Mouse (Mus musculus): ENCODE data around the gene Cckbr. TPM values are rescaled to one million over a fixed set of nuclear protein-coding genes. Genes with fewer than 3 reads are reported as not detected.

The Cckbr gene
- 0.06 and 0.12 TPM in 2 replicates for polyA plus RNA-seq (2015; fragmentation: Nextera tagmentation; extraction: Ambion mirVana)

DNA sequence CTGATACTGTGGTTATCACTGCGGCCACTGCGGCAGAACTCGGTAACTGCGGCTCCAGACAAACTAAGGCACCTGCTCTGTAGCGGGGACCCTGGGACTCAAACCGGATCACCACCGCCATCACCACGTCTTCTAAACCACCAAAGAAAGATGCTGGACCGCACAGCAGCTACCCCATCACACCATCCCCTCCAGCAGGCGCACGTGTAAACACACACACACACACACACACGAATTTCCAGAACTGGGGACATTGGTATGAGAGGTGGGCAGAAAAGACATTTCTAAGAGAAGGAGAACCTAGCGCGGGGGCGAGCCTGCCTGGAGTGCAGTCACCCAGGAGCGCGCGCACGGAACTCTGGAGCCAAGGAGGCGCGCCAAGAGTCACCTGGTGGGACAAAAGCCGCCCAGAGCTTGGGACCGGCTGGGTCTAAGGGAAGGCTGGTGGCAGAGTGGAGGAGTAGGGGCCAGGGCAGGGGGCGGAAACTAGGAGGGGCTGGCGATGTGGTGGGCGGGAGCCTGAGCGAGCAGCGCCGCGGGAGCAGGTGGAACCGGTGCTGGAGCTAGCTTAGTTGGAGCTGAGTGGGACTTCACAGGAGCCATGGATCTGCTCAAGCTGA, at the start of gene Cckbr:
TSS of gene Cckbr (plus strand) at position 308 of the 620 bp plus-strand sequence.
- Histone ChIP-seq H3K36me3 (ENCODE audit: insufficient read depth, low read length) (no peaks in the 10 kb centered on the region), H3K4me3 (ENCODE audit: low read depth, low read length) (peak within 1 kb of the TSS; percentile 10; the same call in 1 of the 2 replicates), H3K9ac (replicated peaks; ENCODE audit: low read depth) (no peak within 1 kb of the TSS), H3K9me3 (ENCODE audit: low read length) (no peaks in the 10 kb centered on the region), H3K27ac (ENCODE audit: low read length) (no peak within 1 kb of the TSS), H3K4me1 (ENCODE audit: insufficient read depth, low read depth, low read length) (no peaks in the 10 kb centered on the region), H3K4me2 (replicated peaks; ENCODE audit: low read depth, low read length) (peak within 1 kb of the TSS; percentile 46), H3K27me3 (replicated peaks; ENCODE audit: insufficient read depth, low read length) (peaks cover 11% of the 10 kb centered on the region)
- DNase-seq (ENCODE audit: low spot score): no peak
- no peak for TF ChIP-seq CTCF (IDR thresholded peaks at IDR 0.05)
- TF ChIP-seq EP300 (IDR thresholded peaks at IDR 0.05): no peak
- 3% methylated on average over 30 of the region's 31 CpGs for WGBS
- ATAC-seq: peak; percentile 35; the same call in 1 of the 2 replicates

DNA sequence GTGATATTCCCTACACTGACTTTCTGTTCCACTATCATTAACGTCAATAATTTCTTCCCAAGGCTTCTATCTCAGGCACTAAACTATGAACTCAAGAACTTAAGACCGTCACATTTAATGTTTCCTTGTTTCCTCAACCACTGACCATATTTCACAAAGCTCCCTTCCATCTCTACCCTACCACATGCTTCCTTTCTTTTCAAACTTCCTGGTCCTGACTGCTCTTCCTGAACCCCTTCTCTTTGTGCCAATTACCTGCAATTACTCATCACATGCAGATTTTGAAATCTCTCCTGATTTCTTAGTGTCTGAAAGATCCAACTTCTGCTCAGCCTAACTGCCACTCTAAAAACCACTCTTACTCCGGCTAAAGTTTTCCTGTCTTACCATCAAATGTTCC, 45.2 kb upstream of the Cckbr start:
- DNase-seq (ENCODE audit: low spot score) (no peak), ATAC-seq (no peak)
- WGBS: 92% methylated on average over 3 of the region's 3 CpGs
- H3K36me3 ChIP-seq (ENCODE audit: insufficient read depth, low read length): peaks cover 47% of the 10 kb centered on the region
- no peak overlapping the region for H3K4me2 ChIP-seq (replicated peaks; ENCODE audit: low read depth, low read length)
- H3K4me3 ChIP-seq (ENCODE audit: low read depth, low read length): no peak overlapping the region
- TF ChIP-seq CTCF (IDR thresholded peaks at IDR 0.05): no peak
- TF ChIP-seq EP300 (IDR thresholded peaks at IDR 0.05): no peak
- H3K27me3 ChIP-seq (replicated peaks; ENCODE audit: insufficient read depth, low read length): no peaks in the 10 kb centered on the region
- no peak overlapping the region for H3K9ac ChIP-seq (replicated peaks; ENCODE audit: low read depth)
- H3K4me1 ChIP-seq (ENCODE audit: insufficient read depth, low read depth, low read length): no peaks in the 10 kb centered on the region
- H3K27ac ChIP-seq (ENCODE audit: low read length): no peak overlapping the region
- no peaks in the 10 kb centered on the region for H3K9me3 ChIP-seq (ENCODE audit: low read length)

DNA sequence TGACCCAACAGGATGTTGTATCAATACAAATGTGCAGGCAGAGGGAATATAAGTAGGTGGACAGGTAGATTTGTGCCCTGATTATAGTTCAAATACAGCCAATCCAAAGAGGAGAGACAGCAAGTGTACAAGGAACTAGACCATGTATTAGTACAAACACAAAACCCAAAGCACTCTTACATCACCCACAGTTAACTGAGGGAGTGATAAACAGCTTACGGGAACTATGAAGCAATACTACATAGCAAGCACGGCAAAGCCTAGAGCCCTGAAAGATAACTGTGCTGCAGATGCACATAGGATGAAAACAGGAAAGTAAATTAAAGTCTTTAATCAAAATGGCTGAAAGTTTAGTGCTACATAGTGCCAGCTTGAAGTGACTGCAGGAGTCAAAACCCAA, 37.8 kb upstream of the Cckbr start:
- Histone ChIP-seq H3K4me3 (ENCODE audit: low read depth, low read length) (no peak overlapping the region), H3K27me3 (replicated peaks; ENCODE audit: insufficient read depth, low read length) (no peaks in the 10 kb centered on the region), H3K4me2 (replicated peaks; ENCODE audit: low read depth, low read length) (no peak overlapping the region), H3K9ac (replicated peaks; ENCODE audit: low read depth) (no peak overlapping the region), H3K27ac (ENCODE audit: low read length) (no peak overlapping the region), H3K36me3 (ENCODE audit: insufficient read depth, low read length) (peaks cover 53% of the 10 kb centered on the region), H3K9me3 (ENCODE audit: low read length) (no peaks in the 10 kb centered on the region), H3K4me1 (ENCODE audit: insufficient read depth, low read depth, low read length) (no peaks in the 10 kb centered on the region)
- ATAC-seq (no peak), DNase-seq (ENCODE audit: low spot score) (no peak)
- 84% methylated on average over 2 of the region's 2 CpGs for WGBS
- TF ChIP-seq CTCF (IDR thresholded peaks at IDR 0.05) (no peak), EP300 (IDR thresholded peaks at IDR 0.05) (no peak)

DNA sequence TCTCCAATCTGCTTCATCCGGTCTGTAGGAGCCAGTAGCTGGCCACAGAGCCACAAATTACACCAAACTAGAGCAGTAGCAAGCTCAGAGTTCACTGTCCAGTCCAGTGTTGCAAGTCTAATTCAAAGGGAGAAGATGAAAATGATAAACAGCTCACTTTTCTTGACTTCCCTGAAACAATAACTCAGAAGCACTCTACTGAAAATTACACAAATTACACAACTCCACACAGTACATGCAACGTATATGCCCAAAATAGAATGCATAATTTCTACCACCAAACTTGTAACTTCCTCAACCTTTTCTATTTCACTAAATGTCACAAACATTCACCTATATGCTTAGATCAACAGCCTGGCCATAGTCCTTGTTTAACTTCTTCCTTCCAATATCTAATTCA, 35.3 kb upstream of the Cckbr start:
- Histone ChIP-seq H3K9ac (replicated peaks; ENCODE audit: low read depth) (no peak overlapping the region), H3K27ac (ENCODE audit: low read length) (no peak overlapping the region), H3K9me3 (ENCODE audit: low read length) (no peaks in the 10 kb centered on the region), H3K36me3 (ENCODE audit: insufficient read depth, low read length) (peaks cover 33% of the 10 kb centered on the region), H3K4me2 (replicated peaks; ENCODE audit: low read depth, low read length) (no peak overlapping the region), H3K27me3 (replicated peaks; ENCODE audit: insufficient read depth, low read length) (no peaks in the 10 kb centered on the region), H3K4me1 (ENCODE audit: insufficient read depth, low read depth, low read length) (no peaks in the 10 kb centered on the region), H3K4me3 (ENCODE audit: low read depth, low read length) (no peak overlapping the region)
- TF ChIP-seq CTCF (IDR thresholded peaks at IDR 0.05) (no peak), EP300 (IDR thresholded peaks at IDR 0.05) (no peak)
- DNase-seq (ENCODE audit: low spot score) (no peak), ATAC-seq (no peak)
- 89% methylated on average over 2 of the region's 2 CpGs for WGBS

DNA sequence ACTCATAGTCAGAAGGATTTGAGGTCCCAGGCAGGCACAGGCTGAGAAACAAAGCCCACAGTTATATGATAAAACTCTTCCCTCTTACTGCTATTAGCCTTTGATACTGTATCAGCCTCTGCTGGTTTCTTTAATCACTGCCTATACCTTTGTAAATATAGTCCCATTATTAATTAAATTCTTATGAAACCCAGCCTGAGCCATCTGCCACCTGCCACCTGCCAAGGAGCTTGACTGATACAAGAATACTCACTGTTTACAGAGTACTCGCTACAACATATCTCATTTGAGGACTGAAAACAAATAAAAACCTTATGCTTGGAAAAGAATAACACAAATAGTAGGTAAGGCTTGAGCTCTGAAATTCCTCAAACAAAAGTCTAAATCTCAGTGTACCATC, 30.9 kb upstream of the Cckbr start:
- ATAC-seq: no peak
- Histone ChIP-seq H3K4me1 (ENCODE audit: insufficient read depth, low read depth, low read length) (0 out of 2 replicates have a peak, but pooled peaks cover 2% of the 10 kb centered on the region), H3K36me3 (ENCODE audit: insufficient read depth, low read length) (peaks cover 4% of the 10 kb centered on the region; the same call in 1 of the 2 replicates), H3K27me3 (replicated peaks; ENCODE audit: insufficient read depth, low read length) (no peaks in the 10 kb centered on the region), H3K27ac (ENCODE audit: low read length) (no peak overlapping the region), H3K4me2 (replicated peaks; ENCODE audit: low read depth, low read length) (no peak overlapping the region), H3K9ac (replicated peaks; ENCODE audit: low read depth) (no peak overlapping the region), H3K9me3 (ENCODE audit: low read length) (no peaks in the 10 kb centered on the region), H3K4me3 (ENCODE audit: low read depth, low read length) (no peak overlapping the region)
- TF ChIP-seq EP300 (IDR thresholded peaks at IDR 0.05): no peak
- no peak for TF ChIP-seq CTCF (IDR thresholded peaks at IDR 0.05)
- no peak for DNase-seq (ENCODE audit: low spot score)
- WGBS: 74% methylated on average over 1 of the region's 1 CpGs

DNA sequence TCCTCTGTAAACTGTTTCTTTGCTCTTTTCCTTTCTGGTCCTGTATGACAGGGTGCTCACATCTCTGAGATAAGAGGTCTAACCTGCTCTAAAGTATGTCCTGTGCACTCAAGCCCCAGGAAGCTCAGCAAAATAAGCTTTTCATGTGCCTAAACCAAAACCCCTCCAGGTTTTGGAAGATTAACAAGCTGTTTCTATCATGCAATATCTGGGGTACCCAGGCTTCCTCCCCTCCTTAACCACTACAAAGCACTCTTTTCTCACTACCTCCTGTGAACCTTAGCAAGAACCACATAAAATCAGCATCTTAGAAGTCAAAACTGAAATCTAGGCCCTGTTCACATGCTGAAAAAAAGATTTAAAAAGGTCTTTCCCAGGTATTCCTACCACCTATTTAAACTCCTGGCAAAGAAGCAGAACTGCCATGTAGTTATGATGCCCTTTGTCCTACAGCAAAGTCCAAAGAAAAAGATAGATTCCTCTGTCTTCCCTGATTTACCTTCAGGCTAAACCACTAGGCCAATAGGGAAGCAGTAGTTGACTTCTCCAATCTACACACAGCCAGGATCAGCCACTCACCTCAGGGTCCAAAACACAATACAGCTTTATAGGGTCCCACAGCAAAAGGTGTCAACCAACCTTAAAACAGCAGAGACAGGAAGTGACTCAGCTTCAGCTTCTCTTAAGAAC, 30.3 kb upstream of the Cckbr start:
- ATAC-seq (no peak), DNase-seq (ENCODE audit: low spot score) (no peak)
- Histone ChIP-seq H3K4me1 (ENCODE audit: insufficient read depth, low read depth, low read length) (0 out of 2 replicates have a peak, but pooled peaks cover 2% of the 10 kb centered on the region), H3K9me3 (ENCODE audit: low read length) (no peaks in the 10 kb centered on the region), H3K4me3 (ENCODE audit: low read depth, low read length) (no peak overlapping the region), H3K27me3 (replicated peaks; ENCODE audit: insufficient read depth, low read length) (no peaks in the 10 kb centered on the region), H3K36me3 (ENCODE audit: insufficient read depth, low read length) (no peaks in the 10 kb centered on the region), H3K9ac (replicated peaks; ENCODE audit: low read depth) (no peak overlapping the region), H3K27ac (ENCODE audit: low read length) (no peak overlapping the region), H3K4me2 (replicated peaks; ENCODE audit: low read depth, low read length) (no peak overlapping the region)
- TF ChIP-seq CTCF (IDR thresholded peaks at IDR 0.05): no peak
- no peak for TF ChIP-seq EP300 (IDR thresholded peaks at IDR 0.05)

All from lung, postnatal 0 days (tissue).